Mouse (Mus musculus) retina, embryonic 14.5 days (tissue): ENCODE results near the gene Zg16.

Experiments used
- DNase-seq: peaks from one replicate; pipeline ENCODE4 v3.0.0-alpha.2; 2015; ENCODE audit warnings: low spot score

Gene Zg16

DNA sequence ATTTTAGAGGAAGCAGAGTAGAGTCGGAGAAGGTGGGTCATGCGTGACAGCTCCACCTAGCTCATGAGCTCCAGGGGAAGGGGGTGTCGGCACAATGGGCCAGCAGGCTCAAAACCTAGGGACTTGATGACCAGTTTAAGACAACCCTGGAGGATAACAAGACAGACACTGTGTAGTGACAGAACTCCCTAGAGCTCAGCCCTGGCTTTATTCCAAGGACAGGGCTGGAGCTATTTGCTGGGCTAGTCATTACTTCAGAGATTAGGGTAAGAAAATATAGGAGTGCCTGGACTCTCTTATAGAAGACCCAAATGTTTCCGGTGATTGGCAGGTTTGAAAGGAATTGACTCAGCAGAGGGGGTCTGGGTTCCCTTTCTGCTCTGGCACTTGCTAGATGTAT lies 13.9 kb downstream of the Zg16 start:
- DNase-seq = no peak

DNA sequence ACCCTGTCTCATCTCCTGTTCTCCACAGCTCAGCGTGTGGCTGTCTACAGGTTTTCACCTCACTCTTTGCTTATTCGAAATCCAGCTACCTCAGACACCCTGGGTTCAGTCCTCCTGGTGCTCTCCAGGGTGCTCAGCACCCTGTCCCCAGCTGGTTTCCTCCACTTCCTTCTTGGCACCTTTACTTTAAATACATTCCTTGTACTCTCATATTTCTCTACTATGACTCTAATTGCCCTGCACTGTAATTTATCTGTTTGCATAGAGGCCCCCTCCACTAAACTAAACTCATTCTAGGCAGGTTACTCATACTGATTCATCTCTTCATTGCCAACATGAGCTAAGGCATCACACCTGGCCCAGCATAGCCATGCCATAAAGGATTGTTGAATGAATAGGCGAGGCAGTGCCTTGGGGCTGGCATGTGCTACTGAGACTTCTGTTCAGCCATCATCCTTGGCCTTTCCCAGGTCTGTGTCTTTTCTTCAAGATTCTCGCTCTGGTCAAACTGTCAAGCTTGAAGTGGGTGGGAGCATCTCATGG lies 16.2 kb downstream of the Zg16 start:
- DNase-seq = no peak

DNA sequence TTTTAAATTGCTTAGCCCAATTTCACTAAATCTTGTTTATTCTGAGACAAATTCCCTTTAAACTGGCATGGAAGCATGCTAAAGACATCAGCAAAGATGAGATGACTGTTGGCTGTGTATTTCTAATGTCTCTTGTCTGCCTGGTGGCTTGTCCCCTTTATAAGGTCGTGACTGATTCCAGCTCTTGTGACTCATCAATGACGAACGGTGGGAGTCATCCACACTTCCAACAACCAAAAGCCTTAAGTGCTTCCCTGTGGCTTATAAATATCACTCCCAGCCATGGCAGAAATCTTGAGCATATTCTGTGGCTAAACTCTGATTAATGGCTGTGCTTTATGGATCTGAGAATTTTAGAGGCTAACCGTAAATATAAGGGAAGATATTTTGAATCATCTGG lies 20.8 kb downstream of the Zg16 start:
- DNase-seq = no peak

DNA sequence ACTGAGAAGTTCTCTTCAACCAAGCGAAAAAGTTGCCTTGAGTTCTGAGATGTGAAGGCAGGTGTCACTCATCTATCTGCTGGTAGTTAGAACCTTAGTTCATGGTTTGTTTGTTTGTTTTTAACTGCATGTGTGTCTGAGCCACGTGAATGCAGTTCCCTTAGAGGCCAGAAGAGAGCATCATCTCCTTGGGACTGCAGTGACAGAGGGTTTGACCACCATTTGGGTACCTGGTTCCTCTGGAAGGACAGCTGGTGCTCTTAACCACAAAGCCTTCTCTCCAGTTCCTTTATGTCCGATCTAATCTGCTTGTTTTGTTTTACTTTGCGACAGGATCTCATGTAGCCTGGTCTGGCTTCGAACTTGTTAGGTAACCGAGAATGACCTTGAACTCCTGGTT lies 21.6 kb downstream of the Zg16 start:
- DNase-seq = no peak

DNA sequence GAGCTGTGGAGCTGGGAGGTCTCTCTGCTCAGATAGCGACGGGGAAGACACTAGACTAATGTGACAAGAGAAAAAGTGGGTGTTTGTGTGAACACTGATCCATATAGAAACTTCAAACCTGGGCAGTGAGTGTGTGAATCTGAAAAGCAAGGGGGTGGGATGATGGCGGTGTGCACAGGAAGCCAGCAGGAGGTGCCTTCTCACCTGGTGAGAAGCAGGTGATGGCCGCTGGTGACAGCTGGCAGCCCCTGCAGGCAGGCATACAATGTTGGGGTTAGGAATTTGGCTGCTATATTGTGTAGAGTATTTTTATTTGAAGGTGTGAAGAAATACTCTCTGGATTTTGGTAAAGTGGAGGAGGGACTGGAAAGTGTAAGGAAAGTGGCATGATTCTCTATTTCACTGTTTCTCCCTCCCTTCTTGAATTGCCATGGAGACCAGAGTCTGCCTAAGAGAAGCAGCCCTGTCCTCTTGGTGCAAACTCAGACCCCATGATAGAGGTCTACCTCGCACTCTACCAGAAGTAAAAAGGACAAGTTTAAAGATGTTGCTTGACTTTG lies 32.0 kb downstream of the Zg16 start:
- no peak for DNase-seq

DNA sequence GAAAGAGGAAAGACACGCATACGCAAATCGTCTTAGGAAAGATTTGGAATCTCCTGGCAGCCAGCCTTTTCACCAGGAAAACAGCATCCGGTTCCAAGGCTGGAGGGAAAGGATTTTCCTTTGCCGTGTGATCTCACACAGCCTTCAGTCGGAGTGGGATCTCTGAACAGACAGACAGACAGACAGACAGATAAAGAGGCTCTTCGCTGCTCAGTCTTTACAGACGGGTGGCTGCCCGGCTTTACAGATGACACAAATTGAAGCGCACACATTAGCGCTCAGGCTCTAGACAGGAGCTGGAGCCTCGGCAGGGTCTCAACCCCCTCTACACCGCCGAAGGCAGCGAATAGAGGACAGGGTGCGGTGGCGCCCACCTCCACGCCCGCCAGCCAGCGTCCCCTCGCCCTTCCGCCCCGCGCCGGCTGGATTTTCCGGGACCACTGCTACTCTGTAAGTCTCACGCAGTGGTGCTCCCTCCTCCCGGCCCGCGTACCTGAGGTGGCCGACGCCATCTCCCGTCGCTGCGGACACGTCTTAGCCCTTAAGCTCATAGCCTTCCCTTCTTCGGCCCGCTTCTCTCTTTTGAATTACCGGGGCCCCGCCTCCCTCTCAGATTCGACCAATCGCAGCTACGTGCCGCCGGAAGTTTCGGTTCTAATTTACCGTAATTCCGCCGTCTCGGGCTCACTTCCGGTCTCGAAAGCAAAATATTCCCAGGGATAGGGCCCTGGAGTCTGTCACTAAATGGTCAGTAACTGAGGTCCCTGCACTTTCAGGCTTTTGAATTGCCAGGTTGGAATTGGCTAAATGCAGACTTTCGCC lies 45.1 kb downstream of the Zg16 start, which contains the start of gene Kif22:
Kif22 (minus strand) TSS at position 621 of the 822 bp plus-strand sequence.
- DNase-seq = peak; percentile 94

DNA sequence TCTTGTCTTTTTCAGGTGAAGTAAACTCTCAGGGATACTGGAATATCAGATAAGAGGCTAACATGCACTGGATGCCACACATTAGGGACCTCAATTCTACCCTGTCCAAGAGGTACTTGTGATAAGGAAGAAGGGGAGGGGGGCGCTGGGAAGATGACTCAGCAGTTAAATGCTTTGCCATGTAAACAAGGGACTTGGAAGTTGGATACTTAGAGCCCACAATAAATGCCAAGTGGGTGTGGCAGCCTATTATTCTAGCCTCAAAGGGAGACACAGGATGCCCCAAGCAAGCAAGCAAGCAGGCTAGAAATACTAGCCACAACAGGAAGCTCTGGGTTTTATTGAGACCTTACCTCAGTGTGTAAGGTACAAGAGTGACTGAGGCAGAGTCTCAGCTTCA lies 55.9 kb downstream of the Zg16 start:
- DNase-seq = no peak

DNA sequence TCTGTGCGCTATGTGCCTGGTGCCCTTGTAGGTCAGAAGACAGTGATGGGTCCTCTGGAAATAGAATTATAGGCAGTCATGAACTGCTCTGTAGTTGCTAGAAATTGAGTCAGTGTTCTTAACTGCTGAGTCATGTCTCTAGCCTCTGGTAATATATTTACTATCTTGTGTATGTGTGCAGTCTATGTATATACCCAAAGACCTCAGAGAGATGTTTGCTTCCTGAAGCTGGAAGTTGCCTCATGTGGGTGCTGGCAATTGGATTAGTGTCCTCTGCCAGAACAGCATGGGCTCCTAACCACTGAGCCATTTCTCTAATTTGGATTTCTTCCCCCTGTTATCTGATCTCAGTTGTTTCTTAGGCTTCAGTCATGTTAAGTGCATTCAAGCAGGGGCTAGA lies 57.0 kb downstream of the Zg16 start:
- no peak for DNase-seq

DNA sequence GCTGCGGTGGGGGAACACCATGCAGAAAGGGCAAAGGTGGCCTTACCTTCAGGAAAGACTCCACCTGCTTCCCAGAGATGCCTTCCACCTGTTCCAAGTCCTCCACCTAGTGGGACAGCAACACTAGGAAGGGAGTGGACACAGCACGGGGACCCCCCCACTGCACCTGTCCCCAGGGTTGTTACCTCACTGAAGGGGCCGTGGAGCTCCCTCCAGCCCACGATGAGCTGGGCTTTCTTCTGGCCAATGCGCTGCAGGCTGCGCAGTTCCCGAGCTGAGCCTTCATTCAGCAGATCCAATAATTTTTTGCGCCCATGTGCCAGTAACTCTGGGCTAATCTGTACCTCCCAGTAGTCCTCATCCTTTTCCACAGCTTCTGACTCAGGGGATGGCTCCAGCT lies 59.2 kb downstream of the Zg16 start:
- no peak for DNase-seq

DNA sequence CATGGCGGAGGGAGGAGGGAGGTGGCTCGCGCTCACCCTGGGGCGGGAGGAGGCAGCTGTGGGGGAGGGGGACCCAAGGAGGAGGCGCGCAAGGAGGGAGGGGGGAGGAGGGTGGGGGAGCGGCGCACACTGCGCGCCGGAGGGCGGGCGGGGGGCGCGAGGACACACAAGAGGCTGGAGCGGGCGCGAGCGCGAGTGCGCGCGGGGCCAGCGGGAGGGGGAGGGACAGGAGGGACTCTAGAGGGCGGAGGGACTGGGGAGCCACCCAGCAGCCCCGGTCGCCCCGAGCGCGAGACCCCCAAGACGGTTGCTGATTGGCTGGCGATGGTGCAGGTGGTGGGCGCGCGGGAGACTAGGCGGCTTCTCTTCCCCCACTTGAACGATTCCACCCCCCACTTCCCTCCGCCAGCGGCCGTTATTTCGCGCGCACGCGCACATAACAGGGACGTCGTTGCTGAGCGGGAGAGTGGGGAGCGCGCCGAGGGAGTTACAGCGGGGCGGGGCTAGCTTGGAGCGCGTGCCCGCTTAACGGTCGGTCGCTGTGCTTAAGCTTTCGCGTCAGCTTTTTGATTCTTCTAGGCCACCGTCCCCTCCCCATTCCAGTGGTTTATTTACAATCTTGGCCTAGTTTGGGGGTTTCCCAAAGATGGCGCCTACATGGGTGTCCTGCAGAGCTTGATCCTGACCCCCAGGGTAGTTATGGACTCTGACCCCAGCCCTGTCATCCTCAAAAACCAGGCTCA lies 60.0 kb downstream of the Zg16 start, which contains the start of gene Maz:
Maz (minus strand) TSS at position 54 of the 743 bp plus-strand sequence.
- DNase-seq = peak; percentile 100

DNA sequence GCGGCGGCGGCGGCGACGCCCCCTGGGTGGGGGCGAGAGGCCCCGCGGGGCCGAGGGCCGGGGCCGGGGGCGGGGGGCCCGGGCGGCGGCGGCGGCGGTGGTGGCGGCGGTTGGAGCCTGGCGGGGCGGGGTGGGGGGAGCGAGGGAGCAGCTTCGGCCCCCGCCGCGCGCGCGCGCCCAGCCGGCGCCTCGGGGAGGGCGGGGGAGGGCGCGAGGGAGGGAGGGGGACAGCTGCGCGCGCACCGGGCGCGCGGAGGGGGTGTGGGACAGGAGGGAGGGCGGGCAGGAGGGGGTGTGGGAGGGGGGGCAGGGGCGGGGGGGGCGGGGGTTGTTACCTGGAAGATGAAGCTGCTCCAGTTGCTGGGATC lies 60.5 kb downstream of the Zg16 start:
- peak; percentile 82 for DNase-seq

DNA sequence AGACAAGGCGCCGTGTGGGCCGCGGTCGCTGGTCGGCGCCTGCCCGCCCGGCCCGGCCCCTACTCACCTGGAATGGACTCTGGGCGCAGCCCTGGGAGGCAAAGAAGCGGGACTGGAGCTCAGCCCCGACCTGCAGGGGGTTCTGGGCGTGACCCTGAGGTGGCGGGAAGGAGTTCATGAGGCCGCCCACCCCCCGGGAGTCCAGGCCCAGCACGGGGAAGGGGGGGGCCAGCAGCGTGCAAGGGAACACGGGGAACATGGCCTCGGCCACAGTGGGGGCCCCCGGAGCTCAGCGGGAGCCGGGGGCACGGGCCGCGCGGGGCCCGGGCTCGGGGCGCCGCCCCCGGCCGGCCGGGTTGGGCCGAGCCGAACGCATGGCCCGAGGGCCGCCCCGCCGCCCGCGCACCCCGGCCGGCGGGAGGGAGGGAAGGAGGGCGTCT lies 60.9 kb downstream of the Zg16 start:
- peak; percentile 73 for DNase-seq

DNA sequence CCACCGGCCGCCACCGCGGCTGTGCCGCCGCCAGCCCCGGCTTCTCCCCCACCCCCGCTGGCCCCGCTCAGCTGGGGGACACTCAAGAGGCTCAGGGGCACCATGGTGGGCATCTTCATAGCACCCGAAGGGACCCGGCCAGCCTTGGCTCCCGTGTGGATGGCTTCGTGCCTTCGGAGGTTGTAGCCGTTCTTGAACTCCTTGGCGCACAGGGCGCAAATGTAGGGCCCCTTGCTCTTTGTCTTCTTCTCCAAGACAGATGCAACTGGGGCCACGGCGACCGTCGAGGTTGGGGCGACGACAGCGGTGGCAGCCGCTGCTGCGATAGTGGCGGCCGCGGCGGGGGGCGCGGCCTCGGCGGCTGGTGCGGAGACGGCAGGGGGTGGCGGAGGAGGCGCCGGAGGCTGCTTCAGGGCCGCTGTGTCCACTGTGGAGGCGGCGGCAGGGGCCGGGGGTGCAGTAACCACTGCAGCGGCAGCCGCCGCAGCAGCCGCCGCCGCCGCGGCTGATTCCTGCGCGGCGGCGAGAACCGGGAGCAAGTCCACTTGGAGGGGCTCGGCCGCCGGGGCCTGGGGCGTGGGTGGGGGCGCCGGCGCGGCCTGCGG lies 61.5 kb downstream of the Zg16 start:
- peak; percentile 50 for DNase-seq

DNA sequence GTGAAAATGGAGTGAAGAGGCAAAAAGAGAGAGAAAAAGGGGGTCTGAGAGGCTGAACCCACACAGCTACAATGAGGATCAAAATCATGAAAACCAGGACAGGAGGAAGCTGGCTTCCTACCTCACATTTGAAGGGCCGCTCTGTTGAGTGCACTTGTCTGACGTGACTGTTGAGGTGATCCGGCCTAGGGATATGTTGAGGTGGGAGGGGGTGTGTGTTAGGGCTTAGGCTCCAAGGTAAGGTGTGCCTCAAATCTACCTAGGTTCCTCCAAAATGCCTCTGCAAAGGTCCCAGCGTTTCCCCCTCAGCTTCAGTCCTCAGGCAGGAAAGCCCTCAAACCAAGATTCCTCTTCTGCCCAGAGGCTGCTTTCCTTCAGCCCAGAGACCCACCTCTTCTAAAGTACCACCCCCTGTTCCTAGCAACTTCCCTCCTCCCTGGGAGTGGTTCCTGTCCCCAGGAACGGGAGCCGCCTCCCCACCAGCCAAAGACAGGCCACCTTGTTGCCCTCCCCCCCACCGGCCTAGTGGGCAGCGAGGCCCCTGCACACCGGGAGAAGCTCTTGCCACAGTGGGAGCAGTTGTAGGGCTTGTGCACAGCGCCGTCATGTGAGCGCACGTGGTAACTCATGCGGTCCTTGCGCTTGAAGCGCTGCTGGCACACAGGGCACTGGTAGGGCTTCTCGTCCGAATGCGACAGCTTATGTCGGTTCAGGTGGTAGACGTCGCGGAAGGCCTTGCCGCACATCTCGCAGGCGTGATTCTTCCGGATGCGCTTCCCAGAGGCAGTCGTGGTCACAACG lies 62.2 kb downstream of the Zg16 start:
- peak; percentile 77 for DNase-seq

DNA sequence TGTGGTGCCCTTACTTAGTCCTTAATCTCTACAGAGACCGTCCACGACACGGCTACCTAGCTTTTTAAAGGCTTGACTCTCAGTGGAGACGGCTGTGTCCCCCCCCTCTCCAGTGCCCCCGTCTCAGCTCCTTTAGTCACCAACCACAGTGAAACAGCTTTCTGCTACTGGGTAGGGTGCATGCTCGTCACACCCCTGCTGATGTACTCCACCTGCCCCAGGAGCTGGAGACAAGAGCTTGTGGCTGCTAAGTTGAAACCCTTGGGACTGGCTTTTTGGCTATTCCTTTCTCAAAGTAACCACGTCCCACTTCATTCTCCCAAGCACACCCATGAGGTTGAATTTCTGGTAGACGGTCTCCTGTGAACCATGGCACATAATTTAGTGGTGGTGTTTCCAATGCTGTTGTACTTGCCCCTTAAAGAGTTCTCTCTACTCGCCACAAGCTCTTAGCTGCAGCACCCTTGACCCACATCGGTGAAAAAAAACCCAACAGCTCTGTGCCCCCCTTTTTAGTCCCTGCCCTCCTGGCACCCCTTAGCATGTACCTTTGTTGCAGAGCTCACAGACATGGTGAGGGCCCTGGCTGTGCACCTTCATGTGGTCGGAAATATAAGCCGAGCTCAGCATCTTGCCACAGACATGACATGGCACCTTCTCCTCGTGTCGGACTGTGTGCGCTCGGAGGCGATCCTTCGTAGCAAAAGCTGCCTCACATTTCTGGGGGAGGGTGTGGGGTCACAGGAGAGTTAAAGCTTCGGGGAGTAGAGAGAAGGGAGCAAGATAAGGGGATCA lies 63.0 kb downstream of the Zg16 start:
- no peak for DNase-seq

DNA sequence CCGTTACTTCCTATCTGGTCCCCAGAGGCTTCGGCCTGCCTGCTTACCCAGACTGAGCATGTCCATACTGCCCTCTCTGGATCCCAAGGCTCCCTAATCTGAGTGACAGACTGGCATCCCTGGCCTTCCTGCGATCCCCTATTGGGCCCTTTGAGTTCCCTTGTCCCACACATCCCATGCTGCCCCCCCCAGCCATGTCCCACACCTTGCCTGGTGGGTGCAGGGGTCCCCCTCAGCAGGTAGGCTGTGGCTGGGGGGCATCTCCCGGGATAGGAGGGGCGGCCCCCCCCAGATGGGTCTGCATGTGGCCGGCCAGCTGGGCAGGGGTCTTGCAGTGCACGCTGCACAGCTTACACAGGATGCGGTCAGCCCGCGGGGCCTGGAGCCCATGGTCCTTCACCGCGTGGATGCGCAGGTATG lies 63.8 kb downstream of the Zg16 start:
- no peak for DNase-seq

DNA sequence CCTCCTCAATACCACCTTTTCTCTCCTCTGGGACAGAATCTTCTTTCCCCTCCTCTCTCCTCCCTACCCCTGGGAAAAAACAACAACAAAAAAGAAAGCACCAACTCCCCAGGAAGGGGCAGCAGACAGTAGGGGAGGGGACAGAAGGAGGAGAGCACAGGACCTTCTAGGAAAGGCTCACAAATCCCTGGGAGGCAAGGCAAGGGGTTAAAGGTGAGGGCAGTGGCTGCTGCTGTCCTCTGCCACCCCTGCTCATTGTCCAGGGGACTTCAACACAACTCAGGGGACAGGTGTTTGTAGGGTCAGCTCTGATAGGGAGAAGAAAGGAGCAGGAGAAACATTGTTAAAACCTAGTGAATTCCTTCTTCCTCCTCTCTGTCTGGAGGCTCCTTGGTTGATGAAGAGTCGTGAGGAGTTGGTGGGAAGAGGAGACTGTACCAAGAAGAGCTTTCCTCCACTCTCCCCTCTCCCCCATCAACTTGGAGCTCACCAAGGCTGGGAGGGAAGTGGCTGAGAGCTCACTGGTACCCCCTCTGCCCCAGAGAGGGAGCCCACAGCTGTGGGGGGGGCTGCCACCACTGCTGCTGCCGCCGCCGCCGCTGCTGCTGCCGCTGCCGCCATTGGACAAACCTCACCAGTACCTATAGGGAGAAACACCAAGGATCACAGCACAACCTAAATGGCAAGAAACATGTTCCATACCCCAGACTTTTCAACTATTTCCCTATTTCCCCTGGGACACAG lies 64.4 kb downstream of the Zg16 start:
- DNase-seq = no peak

DNA sequence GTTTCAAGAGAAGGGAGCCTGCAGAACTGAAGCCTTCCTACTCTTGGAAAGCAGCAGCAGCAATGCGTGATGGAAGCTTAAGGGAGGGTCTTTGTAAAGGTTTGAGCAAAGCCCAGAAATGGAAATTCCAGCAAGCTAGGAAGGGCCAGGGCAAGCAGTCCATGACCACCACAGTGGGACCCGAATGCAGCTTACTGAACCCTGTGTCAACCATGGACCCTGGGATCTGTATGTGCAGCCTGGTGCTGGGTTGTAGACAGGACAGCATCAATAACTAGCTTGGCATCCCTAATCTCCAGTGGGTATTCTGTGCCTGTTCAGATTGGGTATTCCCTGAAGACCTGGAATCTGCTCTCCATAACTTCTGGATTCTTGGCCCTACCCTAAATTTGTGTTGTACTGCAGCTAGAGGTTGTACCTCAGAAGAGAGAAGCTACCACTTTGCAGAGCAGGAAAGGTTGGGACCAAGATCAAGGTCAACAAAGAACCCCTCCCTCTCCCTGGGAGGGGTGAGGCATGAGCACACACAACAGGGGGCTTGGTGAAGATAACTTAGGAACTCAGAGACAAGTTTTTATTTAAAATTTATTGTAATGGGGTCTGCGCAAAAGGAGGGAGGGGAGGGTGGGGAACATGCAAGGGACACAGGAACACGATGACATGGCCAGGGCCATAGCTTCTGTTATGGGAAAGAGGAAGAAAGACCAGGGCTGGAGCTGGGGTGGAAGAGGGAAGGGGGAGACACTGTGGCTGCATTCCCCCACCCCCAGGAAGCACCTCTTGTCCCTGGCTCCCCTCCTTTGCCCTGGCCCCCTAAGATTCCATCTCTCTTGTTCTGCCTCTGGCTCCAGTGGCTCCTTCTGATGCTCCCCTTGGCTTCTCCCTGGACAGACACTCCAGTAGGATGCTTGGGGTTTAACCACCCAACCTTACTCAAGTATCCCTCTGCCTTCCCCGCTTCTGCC lies 65.3 kb downstream of the Zg16 start:
- peak; percentile 49 for DNase-seq
